Mouse (Mus musculus): ENCODE results near the gene St7. TPM values are rescaled to one million over a fixed set of nuclear protein-coding genes. Genes with fewer than 3 reads are reported as not detected.
A peak's percentile ranks its signal among the peaks of the same experiment; 100 is the strongest.

The St7 gene
- total and polyA plus RNA-seq, 2 experiments from 2014 or later = 41.9 to 67.3 TPM

DNA sequence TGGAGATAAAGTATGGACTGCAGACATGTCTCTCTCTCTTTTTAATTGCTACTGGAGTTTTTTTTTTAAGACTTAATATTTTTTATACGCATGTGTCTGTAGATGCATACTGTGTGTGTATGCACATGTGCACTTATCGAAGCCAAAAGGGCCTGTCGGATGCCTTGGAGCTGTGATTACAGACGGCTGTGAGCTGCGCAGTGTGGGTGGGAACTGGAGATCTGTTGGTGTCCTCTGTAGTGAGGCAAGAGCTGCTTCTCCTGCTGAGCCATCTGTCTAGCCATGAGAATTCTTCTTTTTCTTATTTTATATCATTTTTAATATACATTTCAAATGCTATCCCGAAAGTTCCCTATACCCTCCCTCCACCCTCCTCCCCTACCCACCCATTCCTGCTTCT lies 37.4 kb downstream of the St7 start:
- H3K27me3 ChIP-seq (ENCODE audit: insufficient read depth, low read length) = no peaks in the 10 kb centered on the region
- 69% methylated on average over 6 of the region's 6 CpGs for WGBS
- H3K4me3 ChIP-seq (ENCODE audit: low read depth, low read length) = no peak overlapping the region
- no peaks in the 10 kb centered on the region for H3K9me3 ChIP-seq (ENCODE audit: low read length)
- ATAC-seq (peak; percentile 84), DNase-seq (peak; percentile 20)
- no peak for TF ChIP-seq CTCF (IDR thresholded peaks at IDR 0.05; ENCODE audit: low read depth)
- H3K4me2 ChIP-seq (ENCODE audit: low read depth) = no peak overlapping the region
- no peak overlapping the region for H3K27ac ChIP-seq (ENCODE audit: low read depth, low read length)
- no peaks in the 10 kb centered on the region for H3K36me3 ChIP-seq (ENCODE audit: insufficient read depth)
- no peaks in the 10 kb centered on the region for H3K4me1 ChIP-seq (ENCODE audit: insufficient read depth)
- H3K9ac ChIP-seq = no peak overlapping the region

GRCm38 (mm10) chr6:17731694-17732093 lies 39.0 kb downstream of the St7 start:
- H3K9ac ChIP-seq = no peak overlapping the region
- WGBS = 77% methylated on average over 5 of the region's 5 CpGs
- no peak for TF ChIP-seq CTCF (IDR thresholded peaks at IDR 0.05; ENCODE audit: low read depth)
- no peak for ATAC-seq
- H3K4me1 ChIP-seq (ENCODE audit: insufficient read depth) = no peaks in the 10 kb centered on the region
- DNase-seq = no peak
- H3K4me3 ChIP-seq (ENCODE audit: low read depth, low read length) = no peak overlapping the region
- no peaks in the 10 kb centered on the region for H3K27me3 ChIP-seq (ENCODE audit: insufficient read depth, low read length)
- no peaks in the 10 kb centered on the region for H3K9me3 ChIP-seq (ENCODE audit: low read length)
- no peak overlapping the region for H3K4me2 ChIP-seq (ENCODE audit: low read depth)
- no peak overlapping the region for H3K27ac ChIP-seq (ENCODE audit: low read depth, low read length)
- no peaks in the 10 kb centered on the region for H3K36me3 ChIP-seq (ENCODE audit: insufficient read depth)

DNA sequence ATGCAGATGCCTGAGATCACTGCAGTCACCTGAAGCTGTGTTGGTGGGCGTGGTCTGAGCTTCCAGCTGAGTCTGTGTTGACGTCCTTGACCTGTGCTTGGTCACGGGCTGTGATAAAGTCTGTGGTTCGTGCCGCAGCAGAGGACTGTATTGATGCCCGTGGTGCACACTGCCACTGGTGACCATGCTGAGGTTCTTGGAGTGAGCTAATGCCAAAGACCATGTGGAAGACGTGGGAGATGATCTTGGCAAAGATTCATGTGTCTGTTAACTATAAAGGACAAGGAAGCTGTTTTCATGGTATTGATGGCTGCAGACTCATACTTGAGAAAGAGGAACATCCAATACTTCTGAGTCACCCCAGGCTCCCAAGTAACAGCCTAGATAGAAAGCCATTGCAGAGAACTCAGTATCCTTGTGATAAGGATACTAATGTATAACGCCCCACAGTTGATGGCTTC lies 41.2 kb downstream of the St7 start:
- H3K4me3 ChIP-seq (ENCODE audit: low read depth, low read length) = no peak overlapping the region
- DNase-seq (no peak), ATAC-seq (no peak)
- no peak overlapping the region for H3K27ac ChIP-seq (ENCODE audit: low read depth, low read length)
- no peak overlapping the region for H3K9ac ChIP-seq
- H3K4me1 ChIP-seq (ENCODE audit: insufficient read depth) = no peaks in the 10 kb centered on the region
- no peaks in the 10 kb centered on the region for H3K9me3 ChIP-seq (ENCODE audit: low read length)
- H3K36me3 ChIP-seq (ENCODE audit: insufficient read depth) = no peaks in the 10 kb centered on the region
- no peak for TF ChIP-seq CTCF (IDR thresholded peaks at IDR 0.05; ENCODE audit: low read depth)
- WGBS = 88% methylated on average over 8 of the region's 8 CpGs
- no peaks in the 10 kb centered on the region for H3K27me3 ChIP-seq (ENCODE audit: insufficient read depth, low read length)
- H3K4me2 ChIP-seq (ENCODE audit: low read depth) = no peak overlapping the region

DNA sequence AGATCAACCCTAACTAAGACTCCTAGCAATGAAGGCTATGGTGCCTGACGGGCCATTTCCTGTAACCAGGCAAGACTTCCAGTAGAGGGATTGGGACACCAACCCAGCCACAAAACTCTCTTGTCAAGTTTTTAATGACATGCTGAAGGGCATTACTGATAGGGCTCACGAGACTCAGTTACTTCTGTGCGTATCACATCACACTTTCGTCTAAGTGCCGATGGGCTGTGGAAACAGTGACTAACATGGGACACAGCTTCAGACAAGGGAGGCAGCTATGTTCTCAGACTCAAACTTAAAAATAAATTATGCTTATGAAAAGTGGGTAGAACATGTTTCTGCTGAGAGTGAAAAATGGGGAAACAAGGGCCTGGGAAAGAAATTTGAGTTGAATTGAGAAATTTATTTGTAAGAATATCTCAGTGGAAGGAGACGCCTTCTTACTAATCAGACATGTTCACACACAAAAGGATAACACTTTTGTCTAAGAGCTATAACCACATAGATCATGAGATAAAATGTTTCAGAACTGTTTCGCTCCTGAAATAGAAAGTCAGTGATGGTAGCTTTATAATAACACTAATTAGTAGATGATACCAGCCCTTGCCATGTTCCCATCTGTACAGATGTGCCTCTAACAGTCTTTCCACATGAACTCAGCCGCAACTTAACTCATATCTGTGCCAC lies 44.7 kb downstream of the St7 start:
- TF ChIP-seq CTCF (IDR thresholded peaks at IDR 0.05; ENCODE audit: low read depth) = no peak
- WGBS = 95% methylated on average over 8 of the region's 8 CpGs
- ATAC-seq = no peak

GRCm38 (mm10) chr6:17740128-17740527 lies 47.4 kb downstream of the St7 start:
- H3K27ac ChIP-seq (ENCODE audit: low read depth, low read length) = no peak overlapping the region
- no peak for TF ChIP-seq CTCF (IDR thresholded peaks at IDR 0.05; ENCODE audit: low read depth)
- no peaks in the 10 kb centered on the region for H3K4me1 ChIP-seq (ENCODE audit: insufficient read depth)
- 83% methylated on average over 1 of the region's 1 CpGs for WGBS
- DNase-seq = no peak
- H3K9ac ChIP-seq = no peak overlapping the region
- no peaks in the 10 kb centered on the region for H3K9me3 ChIP-seq (ENCODE audit: low read length)
- no peak overlapping the region for H3K4me3 ChIP-seq (ENCODE audit: low read depth, low read length)
- no peaks in the 10 kb centered on the region for H3K27me3 ChIP-seq (ENCODE audit: insufficient read depth, low read length)
- no peaks in the 10 kb centered on the region for H3K36me3 ChIP-seq (ENCODE audit: insufficient read depth)
- no peak for ATAC-seq
- no peak overlapping the region for H3K4me2 ChIP-seq (ENCODE audit: low read depth)

More for the DNA sequence above, 44.7 kb downstream of the St7 start:
- H3K27ac ChIP-seq (ENCODE audit: low read depth, low read length) = no peak overlapping the region
- H3K4me2 ChIP-seq (ENCODE audit: low read depth) = no peak overlapping the region
- H3K36me3 ChIP-seq (ENCODE audit: insufficient read depth) = no peaks in the 10 kb centered on the region
- no peak overlapping the region for H3K9ac ChIP-seq
- no peak overlapping the region for H3K4me3 ChIP-seq (ENCODE audit: low read depth, low read length)
- no peak for DNase-seq
- no peaks in the 10 kb centered on the region for H3K9me3 ChIP-seq (ENCODE audit: low read length)
- H3K27me3 ChIP-seq (ENCODE audit: insufficient read depth, low read length) = no peaks in the 10 kb centered on the region
- H3K4me1 ChIP-seq (ENCODE audit: insufficient read depth) = no peaks in the 10 kb centered on the region

DNA sequence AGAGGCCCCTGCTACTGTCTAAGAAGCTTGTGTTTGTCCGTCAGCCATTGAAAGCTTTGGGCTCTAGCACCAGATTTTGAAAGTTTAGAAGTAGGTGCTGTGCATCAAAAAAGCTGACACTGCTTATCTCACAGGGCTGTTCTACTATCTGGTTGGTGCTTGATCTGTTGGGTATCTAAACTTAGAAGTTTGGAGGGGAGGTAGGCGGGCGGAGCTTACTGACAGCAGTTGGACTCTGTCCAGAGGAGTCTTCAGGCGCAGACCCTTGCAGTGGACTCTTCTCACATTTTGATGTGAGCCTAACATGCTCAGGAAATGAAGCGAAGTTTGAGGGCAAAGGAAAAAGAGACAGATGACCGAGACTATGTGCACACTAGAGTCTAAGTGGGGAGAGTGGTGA lies 48.9 kb downstream of the St7 start:
- Histone ChIP-seq H3K27ac (ENCODE audit: low read depth, low read length) (no peak overlapping the region), H3K9ac (no peak overlapping the region), H3K4me3 (ENCODE audit: low read depth, low read length) (no peak overlapping the region), H3K4me1 (ENCODE audit: insufficient read depth) (no peaks in the 10 kb centered on the region), H3K4me2 (ENCODE audit: low read depth) (no peak overlapping the region), H3K9me3 (ENCODE audit: low read length) (no peaks in the 10 kb centered on the region), H3K36me3 (ENCODE audit: insufficient read depth) (no peaks in the 10 kb centered on the region), H3K27me3 (ENCODE audit: insufficient read depth, low read length) (no peaks in the 10 kb centered on the region)
- WGBS = 95% methylated on average over 6 of the region's 6 CpGs
- no peak for TF ChIP-seq CTCF (IDR thresholded peaks at IDR 0.05; ENCODE audit: low read depth)
- ATAC-seq = no peak
- no peak for DNase-seq

GRCm38 (mm10) chr6:17742209-17742608 lies 49.5 kb downstream of the St7 start:
- WGBS = 88% methylated on average over 4 of the region's 4 CpGs
- DNase-seq (no peak), ATAC-seq (no peak)
- no peaks in the 10 kb centered on the region for H3K36me3 ChIP-seq (ENCODE audit: insufficient read depth)
- no peaks in the 10 kb centered on the region for H3K27me3 ChIP-seq (ENCODE audit: insufficient read depth, low read length)
- no peaks in the 10 kb centered on the region for H3K9me3 ChIP-seq (ENCODE audit: low read length)
- H3K27ac ChIP-seq (ENCODE audit: low read depth, low read length) = no peak overlapping the region
- no peak for TF ChIP-seq CTCF (IDR thresholded peaks at IDR 0.05; ENCODE audit: low read depth)
- no peak overlapping the region for H3K9ac ChIP-seq
- no peak overlapping the region for H3K4me2 ChIP-seq (ENCODE audit: low read depth)
- H3K4me3 ChIP-seq (ENCODE audit: low read depth, low read length) = no peak overlapping the region
- no peaks in the 10 kb centered on the region for H3K4me1 ChIP-seq (ENCODE audit: insufficient read depth)
